Comparison of ENCODE assay signal across 14 mouse cellular contexts in the genomic region with DNA sequence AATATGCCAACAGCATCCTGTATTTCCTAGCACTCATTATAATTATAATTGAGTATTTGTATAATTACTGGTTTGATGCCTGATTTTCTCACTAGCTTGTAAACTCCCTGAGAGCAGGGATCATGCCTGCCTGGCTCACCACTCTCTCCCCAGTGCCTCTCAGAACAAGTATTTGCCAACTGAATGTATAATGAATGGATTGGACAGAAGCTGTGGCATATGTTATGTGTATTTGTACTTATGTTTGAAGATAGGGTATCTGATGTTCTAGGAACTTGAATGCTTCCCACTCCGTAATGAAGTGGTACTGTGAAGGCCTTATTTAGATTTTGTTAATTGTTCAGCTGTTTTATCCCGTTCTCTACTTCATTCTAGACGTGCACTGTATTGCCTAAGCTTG. TPM values are rescaled to one million over a fixed set of nuclear protein-coding genes. Genes with fewer than 3 reads are reported as not detected.
"Had no signal": no experiment of that assay in that cellular context is flagged by ENCODE, and none has a peak within 500 bp of the region (broad histone marks: within the 10 kb centered on the region; RNA-seq: fewer than 3 reads in every experiment).

No protein-coding gene starts in this region.

- H3K36me3 ChIP-seq: limb, embryonic 13.5 days; midbrain, embryonic 13.5 days; neural tube, embryonic 15.5 days had no signal

- H3K27me3 ChIP-seq: limb, embryonic 13.5 days; neural tube, embryonic 15.5 days had no signal

- DNase-seq: kidney, adult 9 months; kidney, postnatal 36 days; left cerebral cortex, postnatal 4 days; lung, adult 18-20 months; right cerebral cortex, adult 18-20 months; right cerebral cortex, postnatal 25 days; thymus, postnatal 36 days had no signal

- H3K4me3 ChIP-seq: limb, embryonic 13.5 days; midbrain, embryonic 13.5 days; myocyte; neural tube, embryonic 15.5 days had no signal

- H3K27ac ChIP-seq: kidney, postnatal 0 days; limb, embryonic 13.5 days; liver, embryonic 14.5 days; midbrain, embryonic 13.5 days had no signal

- H3K9ac ChIP-seq: limb, embryonic 13.5 days; liver, embryonic 14.5 days; midbrain, embryonic 13.5 days; neural tube, embryonic 15.5 days had no signal

- H3K9me3 ChIP-seq: limb, embryonic 13.5 days; midbrain, embryonic 13.5 days; neural tube, embryonic 15.5 days had no signal

- H3K4me2 ChIP-seq: limb, embryonic 13.5 days; midbrain, embryonic 13.5 days; neural tube, embryonic 15.5 days had no signal

- ATAC-seq: midbrain, embryonic 13.5 days had no signal

RNA-seq across cellular contexts. Expression of gene Osbpl6, which starts 24.2 kb away (rescaled TPM):
- total RNA-seq: megakaryocyte-erythroid progenitor cell, adult 5-6 weeks had no signal
